Mouse (Mus musculus): Measurements from ENCODE around the gene Rrp1b. TPM values are rescaled to one million over a fixed set of nuclear protein-coding genes. Genes with fewer than 3 reads are reported as not detected.

Gene Rrp1b
- total and polyA plus RNA-seq, 3 experiments, result 60.9 to 149 (median 76.7) TPM

- Histone ChIP-seq H3K4me2 (ENCODE audit: insufficient read depth, low read depth, poor library complexity, severe bottlenecking) (no peak overlapping the region), H3K9ac (ENCODE audit: insufficient read depth, low read depth) (no peak overlapping the region), H3K36me3 (replicated peaks in 1 of 2; ENCODE audit: control insufficient read depth in 1 of 2, insufficient read depth in 1 of 2, low read length in 1 of 2) (no peaks in the 10 kb centered on the region), H3K4me1 (ENCODE audit: control insufficient read depth in 1 of 2, insufficient read depth in 2 of 2) (peaks cover 7 to 32% of the 10 kb centered on the region in 2 experiments), H3K27me3 (replicated peaks) (no peaks in the 10 kb centered on the region), H3K27ac (ENCODE audit: insufficient read depth, low read depth) (no peak overlapping the region), H3K4me3 (replicated peaks in 1 of 3; ENCODE audit: low read depth in 2 of 3, low read length in 2 of 3, poor library complexity in 1 of 3) (no peak overlapping the region), H3K9me3 (replicated peaks; ENCODE audit: low read length) (no peaks in the 10 kb centered on the region), H3K79me2 (replicated peaks; ENCODE audit: control insufficient read depth, extremely low read depth, insufficient read depth, poor library complexity, severe bottlenecking) (no peaks in the 10 kb centered on the region)
- dilution Hi-C loops (cut with MboI; ENCODE audit: extremely low pct_ligation_motif_present, extremely low pct_unique_long_range_greater_than_20kb, low sequenced_read_pairs), result no loop called here
- no peak for DNase-seq (ENCODE audit: extremely low read depth)
- TF ChIP-seq UBTF (IDR thresholded peaks at IDR 0.05; ENCODE audit: low read depth, low read length) (no peak), KAT2A (IDR thresholded peaks at IDR 0.05; ENCODE audit: insufficient replicate concordance, low read length) (no peak), ETS1 (conservative IDR thresholded peaks at IDR 0.05; ENCODE audit: low read depth, low read length) (no peak), SMC3 (IDR thresholded peaks at IDR 0.05; ENCODE audit: low read depth, low read length) (no peak), NELFE (IDR thresholded peaks at IDR 0.05; ENCODE audit: low read depth, low read length) (no peak), NRF1 (IDR thresholded peaks at IDR 0.05; ENCODE audit: low read depth, low read length) (no peak), RAD21 (IDR thresholded peaks at IDR 0.05; ENCODE audit: low read depth, low read length) (no peak), RCOR1 (conservative IDR thresholded peaks at IDR 0.05; ENCODE audit: low read depth, low read length) (no peak), MYC (IDR thresholded peaks at IDR 0.05; ENCODE audit: low read depth, low read length) (no peak), POLR2A (IDR thresholded peaks at IDR 0.05; ENCODE audit: low read depth, low read length) (no peak), HCFC1 (IDR thresholded peaks at IDR 0.05; ENCODE audit: low read depth, low read length) (no peak)
- in situ Hi-C loops (cut with MboI; ENCODE audit: low pct_ligation_motif_present, low pct_unique_long_range_greater_than_20kb, low sequenced_read_pairs), result no loop called here
These were observed 43.9 kb upstream of the Rrp1b start for GRCm38 (mm10) chr17:31992004-31992403.

- Histone ChIP-seq H3K4me1 (ENCODE audit: control insufficient read depth in 1 of 2, insufficient read depth in 2 of 2) (peaks cover 7 to 32% of the 10 kb centered on the region in 2 experiments), H3K9ac (ENCODE audit: insufficient read depth, low read depth) (no peak overlapping the region), H3K4me3 (replicated peaks in 1 of 3; ENCODE audit: low read depth in 2 of 3, low read length in 2 of 3, poor library complexity in 1 of 3) (no peak overlapping the region), H3K9me3 (replicated peaks; ENCODE audit: low read length) (no peaks in the 10 kb centered on the region), H3K27ac (ENCODE audit: insufficient read depth, low read depth) (no peak overlapping the region), H3K4me2 (ENCODE audit: insufficient read depth, low read depth, poor library complexity, severe bottlenecking) (no peak overlapping the region), H3K36me3 (replicated peaks in 1 of 2; ENCODE audit: control insufficient read depth in 1 of 2, insufficient read depth in 1 of 2, low read length in 1 of 2) (no peaks in the 10 kb centered on the region), H3K79me2 (replicated peaks; ENCODE audit: control insufficient read depth, extremely low read depth, insufficient read depth, poor library complexity, severe bottlenecking) (no peaks in the 10 kb centered on the region), H3K27me3 (replicated peaks) (no peaks in the 10 kb centered on the region)
- dilution Hi-C loops (cut with MboI; ENCODE audit: extremely low pct_ligation_motif_present, extremely low pct_unique_long_range_greater_than_20kb, low sequenced_read_pairs) (no loop called here), in situ Hi-C loops (cut with MboI; ENCODE audit: low pct_ligation_motif_present, low pct_unique_long_range_greater_than_20kb, low sequenced_read_pairs) (no loop called here)
- no peak for TF ChIP-seq IRF4 (IDR thresholded peaks at IDR 0.05; ENCODE audit: low read depth, low read length)
- no peak for TF ChIP-seq ZNF384 (IDR thresholded peaks at IDR 0.05; ENCODE audit: low read depth, low read length)
- TF ChIP-seq MAZ (IDR thresholded peaks at IDR 0.05; ENCODE audit: low read depth, low read length), result no peak
- no peak for TF ChIP-seq JUN (IDR thresholded peaks at IDR 0.05; ENCODE audit: insufficient read depth, low read depth, low read length)
- no peak for TF ChIP-seq ZC3H11A (IDR thresholded peaks at IDR 0.05; ENCODE audit: low read depth, low read length)
- TF ChIP-seq CHD1 (IDR thresholded peaks at IDR 0.05; ENCODE audit: low read depth, low read length), result no peak
- TF ChIP-seq HCFC1 (IDR thresholded peaks at IDR 0.05; ENCODE audit: low read depth, low read length), result no peak
- TF ChIP-seq UBTF (IDR thresholded peaks at IDR 0.05; ENCODE audit: low read depth, low read length), result no peak
- DNase-seq (ENCODE audit: extremely low read depth), result no peak
These were observed 42.5 kb upstream of the Rrp1b start for GRCm38 (mm10) chr17:31993354-31993753.
